Mouse (Mus musculus): Measurements from ENCODE around the gene Cnppd1.

Gene Cnppd1

DNA sequence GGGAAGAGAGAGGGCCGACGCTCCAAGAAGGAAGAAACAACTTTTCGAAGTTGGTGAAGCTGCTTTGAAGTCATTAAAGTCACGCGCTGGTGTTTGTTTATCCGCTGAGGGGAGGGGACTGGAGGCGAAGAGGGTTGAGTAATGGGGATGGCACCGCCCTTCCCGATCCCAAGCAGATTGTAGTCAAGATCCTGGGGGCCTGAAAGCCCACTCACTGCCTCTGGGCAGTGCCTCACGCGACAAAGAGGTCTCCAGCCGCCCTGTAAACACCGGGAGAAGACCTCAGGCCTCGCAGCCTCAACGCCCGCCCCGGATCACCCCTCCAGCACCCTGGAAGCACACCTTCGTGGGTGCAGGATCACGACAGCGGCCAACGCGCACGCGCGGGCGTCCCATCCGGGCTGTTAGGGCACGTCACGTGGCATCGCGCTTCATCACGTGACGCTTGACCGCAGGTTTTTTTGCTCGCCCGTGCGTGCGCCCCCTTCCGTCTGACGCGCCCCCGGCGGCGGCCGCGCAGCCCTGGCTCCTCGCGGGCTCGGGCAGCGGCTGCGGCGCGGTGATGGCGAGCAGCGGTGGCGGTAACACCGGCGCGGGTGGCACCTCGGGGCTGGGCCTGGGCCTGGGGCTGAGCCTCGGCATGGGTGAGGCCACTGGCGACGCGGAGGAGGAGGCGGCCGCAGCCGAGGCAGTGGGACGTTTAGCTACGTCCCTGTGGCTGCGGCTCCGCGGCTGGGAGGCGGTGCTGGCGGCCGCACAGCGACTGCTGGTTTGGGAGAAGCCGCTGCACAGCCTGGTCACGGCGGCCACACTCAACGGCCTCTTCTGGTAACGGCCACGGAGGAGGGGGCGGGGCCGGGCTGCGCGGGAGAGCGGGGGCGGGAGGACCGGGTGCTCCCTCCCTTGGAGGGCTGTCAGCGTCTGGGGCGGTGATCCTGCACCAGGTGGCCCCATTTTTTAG lies at the start of gene Cnppd1, which contains the start of gene Retreg2:
Cnppd1 (minus strand) TSS at position 411 of the 961 bp plus-strand sequence.
Retreg2 (plus strand) TSS at position 478 of the 961 bp plus-strand sequence.
- peak; percentile 95 to 97 for DNase-seq (ENCODE audit: low spot score in 2 of 2)

DNA sequence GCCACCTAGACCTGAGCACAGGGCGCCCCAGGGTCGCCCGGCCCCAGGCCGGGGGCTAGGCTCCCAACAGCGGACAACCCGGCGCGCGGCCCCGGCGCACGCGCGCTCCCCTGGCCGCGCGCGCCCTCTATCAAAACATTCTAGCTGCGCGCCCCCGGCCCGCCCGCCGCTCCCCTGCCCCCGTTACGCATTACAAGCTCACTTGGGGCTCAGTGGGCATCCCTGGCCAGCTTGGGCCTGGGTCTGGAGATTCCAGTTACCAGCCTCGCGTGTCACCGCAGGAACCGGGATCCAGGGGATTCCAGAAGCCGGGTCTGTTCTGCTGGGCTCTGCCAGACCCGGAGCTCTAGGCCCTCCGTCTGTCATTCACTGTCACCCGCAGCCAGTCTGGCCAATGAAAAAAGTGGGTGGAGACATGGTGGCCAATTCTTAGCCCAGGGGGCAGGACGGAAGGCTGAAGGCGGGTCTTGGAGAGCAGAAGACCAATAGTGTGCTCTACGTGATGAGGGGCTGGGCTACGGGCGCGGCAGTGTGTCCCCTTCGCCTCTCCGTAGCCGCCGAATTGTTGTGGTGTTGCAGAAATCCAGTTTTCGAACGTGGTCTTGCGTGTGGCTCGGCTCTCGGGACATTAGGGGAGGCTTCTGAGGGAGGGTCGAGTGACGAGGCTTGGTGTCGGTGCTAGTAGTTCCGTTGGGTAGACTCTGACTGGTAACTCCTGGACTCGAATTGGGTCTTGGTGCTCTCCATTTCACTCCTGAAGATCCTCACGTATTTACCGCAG lies 49.3 kb upstream of the Cnppd1 start, which contains the start of the genes Ankzf1 and Atg9a:
Ankzf1 (plus strand) TSS at position 530 of the 781 bp plus-strand sequence.
Atg9a (minus strand) TSS at position 575 of the 781 bp plus-strand sequence.
- peak; percentile 95 to 97 for DNase-seq (ENCODE audit: low spot score in 2 of 2)

DNA sequence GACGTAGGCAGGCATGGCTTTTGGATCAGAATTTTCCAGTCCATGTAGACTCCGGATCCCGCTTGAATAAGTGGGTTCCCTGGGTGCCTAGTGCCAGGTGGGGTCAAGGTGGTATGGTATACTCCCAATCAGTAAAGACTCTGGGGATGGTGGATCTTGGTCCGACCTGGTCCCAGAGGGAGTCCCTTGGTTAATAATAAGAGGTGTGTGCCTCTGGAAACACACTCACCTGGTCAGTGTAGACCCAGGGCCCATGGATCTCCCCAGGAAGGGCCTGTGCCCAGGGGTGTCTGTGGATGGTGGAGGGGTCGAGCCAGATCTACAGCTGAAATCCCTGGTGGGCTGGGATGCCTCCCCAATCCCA lies 48.7 kb upstream of the Cnppd1 start:
- DNase-seq (ENCODE audit: low spot score in 2 of 2): no peak

DNA sequence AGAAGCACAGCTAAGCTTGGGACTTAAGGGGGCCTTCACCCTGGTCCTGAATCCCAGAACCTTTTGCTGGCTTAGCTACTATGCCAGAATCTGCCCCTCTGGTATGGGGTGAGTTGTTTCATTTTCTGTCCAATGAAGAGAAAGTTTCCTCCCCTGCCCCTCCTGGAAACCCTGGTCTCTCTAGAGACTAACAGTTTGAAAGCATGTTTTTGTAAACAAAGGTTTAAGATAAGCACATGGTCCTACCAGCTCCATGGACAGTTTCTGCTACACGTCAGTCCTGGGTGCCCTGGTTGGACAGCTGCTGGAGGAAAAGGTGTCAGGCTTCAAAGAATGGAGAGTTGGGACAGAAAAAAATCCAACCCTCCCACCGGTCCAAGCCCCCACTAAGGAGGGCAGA lies 48.1 kb upstream of the Cnppd1 start:
- DNase-seq (ENCODE audit: low spot score in 2 of 2): no peak

DNA sequence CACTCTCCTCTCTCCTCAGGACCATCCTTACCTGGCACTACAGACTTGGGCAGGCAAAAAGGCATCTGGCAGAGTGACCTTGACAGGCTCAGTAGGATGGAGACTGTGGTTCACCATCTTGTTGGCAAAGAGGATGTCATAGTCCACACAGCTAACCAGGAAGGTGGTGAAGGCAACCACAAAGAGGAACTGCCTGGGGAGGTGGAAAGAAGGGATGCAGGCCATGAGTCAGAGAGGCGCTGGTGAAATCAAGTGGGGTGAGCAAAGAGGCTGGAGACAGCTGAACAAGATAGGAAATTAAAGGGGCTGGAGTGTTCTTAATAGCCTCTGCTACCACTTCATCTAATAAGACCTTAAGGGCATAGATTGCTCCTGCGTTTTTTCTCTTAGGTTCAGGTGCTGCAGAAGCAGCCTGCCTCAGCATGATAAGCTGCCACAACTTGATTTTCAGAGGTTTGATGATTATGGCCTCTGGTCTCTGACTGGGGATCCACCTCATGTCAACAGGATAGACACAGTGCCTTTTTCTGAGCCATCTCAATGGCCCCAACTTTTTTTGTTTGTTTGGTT lies 45.5 kb upstream of the Cnppd1 start:
- DNase-seq (ENCODE audit: low spot score in 2 of 2): no peak

DNA sequence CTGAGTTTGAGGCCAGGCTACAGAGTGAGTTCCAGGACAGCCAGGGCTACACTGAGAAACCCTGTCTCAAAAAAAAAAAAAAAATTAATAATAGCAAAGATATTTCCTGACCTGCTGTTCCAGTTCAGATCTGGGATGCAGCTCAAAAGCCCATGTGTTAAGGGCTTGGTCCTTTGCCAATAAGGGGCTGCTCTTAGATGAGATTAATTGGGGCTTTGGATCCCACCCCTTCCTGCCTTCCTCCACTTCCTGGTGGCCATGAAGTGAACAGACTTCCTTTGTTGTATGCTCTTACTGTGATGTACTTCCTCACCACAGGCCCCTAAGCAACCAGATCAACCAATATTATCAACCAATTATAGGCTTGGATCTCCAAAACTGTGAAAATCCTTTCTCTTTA lies 44.6 kb upstream of the Cnppd1 start:
- DNase-seq (ENCODE audit: low spot score in 2 of 2): no peak

DNA sequence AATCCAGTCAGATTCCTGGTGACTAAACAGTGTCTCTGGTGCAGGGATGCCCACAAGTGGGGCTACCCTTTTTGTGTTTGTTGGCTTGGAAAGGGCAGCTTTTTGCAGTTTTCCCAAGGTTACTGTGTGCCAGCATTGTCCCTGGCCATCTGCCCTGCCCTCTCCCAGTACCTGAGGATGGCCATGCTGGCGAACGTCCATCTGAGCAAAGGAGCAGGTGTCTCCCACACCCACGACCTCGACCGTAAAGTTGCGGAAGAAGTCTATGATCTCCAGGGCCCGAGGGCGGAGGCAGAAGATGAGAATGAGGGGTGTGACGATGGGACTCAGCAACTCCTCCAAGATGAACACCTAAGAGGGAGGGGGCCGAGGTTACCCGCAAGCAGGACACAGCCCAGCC lies 43.0 kb upstream of the Cnppd1 start:
- no peak for DNase-seq (ENCODE audit: low spot score in 2 of 2)

DNA sequence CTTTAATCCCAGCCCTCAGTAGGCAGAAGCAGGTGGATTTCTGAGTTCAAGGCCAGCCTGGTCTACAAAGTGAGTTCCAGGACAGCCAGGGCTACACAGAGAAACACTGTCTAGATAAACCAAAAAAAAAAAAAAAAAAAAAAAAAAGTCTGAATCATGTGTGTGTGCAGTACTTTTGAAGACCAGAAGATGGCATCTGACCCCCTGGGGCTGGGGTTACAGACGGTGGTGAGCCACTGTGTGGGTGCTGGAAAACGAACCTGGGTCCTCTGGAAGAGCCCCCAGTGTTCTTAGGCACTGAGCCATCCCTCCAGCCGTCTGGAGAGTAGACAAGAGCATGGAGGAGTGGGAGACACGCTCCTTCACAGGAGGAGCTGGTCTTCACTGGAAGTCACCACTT lies 39.6 kb upstream of the Cnppd1 start:
- DNase-seq (ENCODE audit: low spot score in 2 of 2): no peak

DNA sequence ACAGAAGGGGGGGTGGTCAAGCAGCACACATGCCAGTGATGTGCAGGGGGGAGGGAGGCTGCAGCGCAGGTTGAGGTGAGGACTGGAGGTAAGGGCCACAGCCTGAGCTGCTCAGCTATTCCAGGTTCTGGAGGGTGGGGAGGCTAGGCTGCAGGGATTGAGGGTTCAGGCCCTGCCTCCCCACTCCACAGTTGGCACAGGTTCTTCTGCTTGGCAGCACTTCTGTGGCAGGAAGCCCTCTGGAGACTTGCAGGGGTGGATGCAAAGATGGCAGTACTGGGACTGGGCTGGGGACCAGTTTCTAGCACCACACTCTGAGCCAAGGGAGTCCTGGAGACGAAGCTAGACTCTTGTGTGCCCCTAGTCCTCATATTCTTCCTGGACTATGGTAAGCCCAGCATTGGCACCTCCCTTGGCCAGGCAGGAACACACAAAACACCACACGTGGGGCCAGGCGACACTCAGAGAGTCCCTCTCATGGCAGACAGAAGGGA lies 38.9 kb upstream of the Cnppd1 start:
- DNase-seq (ENCODE audit: low spot score in 2 of 2): no peak

DNA sequence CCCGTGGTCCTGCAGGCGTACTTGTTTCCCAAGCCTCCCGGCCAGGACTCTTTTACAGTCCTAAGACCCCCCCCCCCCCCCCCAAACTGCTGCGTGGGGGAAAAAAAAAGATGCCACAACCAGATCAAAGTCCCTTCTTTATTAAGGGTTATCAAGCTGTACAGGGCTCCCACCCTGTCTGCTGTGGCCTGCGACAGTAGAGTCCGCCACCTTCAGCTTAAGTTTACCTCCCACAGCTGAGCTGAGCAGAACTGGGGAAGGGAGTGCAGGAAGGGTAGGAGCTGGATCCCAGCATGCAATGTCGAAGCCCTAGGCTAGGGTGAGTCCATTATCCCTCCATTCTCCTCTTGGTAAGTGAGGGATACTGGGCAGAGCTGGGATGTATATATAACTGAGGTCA lies 38.2 kb upstream of the Cnppd1 start:
- DNase-seq (ENCODE audit: low spot score in 2 of 2): no peak

DNA sequence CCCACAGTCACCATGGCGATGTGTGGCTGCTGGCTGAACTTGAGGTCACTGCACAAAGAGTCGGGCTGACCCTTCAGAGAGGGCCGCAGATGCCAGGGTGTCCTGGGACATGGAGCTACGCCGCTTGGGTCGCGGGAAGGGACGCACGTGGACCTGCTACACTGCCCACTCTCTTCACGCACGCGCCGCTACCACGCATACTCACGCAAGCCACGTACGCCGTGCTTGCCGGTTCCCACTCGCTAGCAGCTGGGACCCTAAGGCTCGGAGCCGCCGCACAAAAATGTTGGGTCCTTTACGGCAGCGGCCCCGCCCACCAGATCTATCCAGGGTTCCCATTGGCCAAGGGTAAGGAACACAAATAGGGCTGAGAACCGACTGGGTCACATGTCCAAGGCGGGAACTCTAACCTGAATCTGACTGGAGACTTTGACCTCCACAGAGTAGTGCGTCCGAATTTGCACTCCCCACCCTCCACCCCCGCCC lies 37.6 kb upstream of the Cnppd1 start, which contains the start of gene Abcb6:
Abcb6 (minus strand) TSS at position 288 of the 486 bp plus-strand sequence.
- peak; percentile 91 to 94 for DNase-seq (ENCODE audit: low spot score in 2 of 2)

DNA sequence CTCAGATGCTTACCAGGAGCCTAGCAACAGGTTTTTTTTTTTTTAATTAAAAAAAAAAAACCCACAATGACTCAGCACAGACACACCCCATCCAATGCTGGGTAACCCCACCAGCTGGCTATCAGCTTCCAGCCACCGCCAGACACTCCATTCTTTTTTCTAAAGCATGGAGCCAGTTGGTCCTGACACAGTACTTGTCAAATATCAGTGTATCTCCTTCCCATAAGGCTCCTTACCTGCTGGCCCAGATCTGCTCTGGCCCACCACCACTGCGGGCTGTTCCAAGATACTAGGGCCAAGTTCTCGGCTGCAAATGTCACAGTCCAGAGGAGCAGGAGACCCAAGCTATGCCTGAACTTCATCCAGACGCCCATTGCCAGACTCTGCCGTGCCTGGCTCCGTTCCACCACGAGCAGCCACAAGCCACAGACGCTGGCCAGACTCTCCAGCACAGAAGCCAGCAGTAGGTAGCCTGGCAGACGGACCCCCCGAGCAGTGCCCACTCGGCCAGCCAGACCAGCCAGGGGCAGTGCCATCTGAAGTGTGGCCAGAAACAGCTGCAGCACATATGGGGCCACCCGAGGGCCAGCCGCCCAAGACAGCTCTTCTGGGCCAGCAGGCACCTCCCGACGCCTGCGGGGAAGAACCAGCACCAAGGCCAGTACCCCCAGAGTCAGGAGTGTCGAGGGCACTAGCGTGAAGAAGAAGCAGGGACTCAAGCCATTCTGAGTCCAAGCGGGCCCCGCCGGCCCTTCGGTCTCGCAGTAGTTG lies 37.0 kb upstream of the Cnppd1 start:
- peak; percentile 49 for DNase-seq (ENCODE audit: low spot score in 2 of 2)

DNA sequence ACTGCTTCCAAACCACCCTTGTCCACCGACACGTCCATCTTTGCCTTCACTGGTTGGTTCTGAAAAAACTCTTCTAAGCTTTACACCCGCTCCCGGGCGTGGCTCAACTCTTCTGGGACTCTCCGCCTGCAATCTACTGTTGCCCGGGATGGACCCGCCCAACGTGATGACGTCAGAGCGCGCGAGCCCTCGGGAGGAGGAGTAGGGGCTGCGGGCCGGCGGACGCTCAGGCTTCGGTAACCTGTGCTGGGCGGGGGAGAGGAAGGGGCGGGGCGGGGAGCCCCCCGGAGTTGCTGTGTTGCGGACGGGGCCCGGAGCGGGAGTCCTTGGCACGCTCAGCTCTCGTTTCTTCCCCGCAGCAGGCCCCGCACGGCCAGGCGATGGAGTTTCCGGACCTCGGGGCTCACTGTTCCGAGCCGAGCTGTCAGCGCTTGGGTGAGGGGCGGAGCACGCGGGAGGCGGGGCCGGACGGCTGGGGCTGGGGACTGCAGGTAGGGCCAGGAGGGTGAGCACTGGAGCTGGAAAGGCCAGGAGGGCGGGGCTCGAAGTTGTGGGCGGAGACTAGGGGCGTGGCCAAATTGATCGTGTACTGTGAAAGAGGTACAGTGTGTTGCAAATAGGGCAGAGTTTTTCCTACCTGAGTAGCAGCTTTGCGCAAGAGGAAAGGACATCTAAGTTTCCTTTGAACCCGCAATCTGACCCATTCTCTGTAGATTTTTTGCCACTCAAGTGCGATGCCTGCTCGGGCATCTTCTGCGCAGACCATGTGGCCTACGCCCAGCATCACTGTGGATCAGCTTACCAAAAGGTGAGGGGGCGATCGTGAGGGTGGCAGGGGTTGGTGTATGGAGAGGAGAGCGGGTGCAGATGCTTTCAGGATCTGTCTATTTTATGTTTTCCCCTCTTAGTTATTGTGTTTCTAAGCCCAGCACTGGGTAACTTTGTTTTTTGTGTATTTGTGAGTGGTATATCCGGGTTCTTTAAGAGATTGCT lies 26.3 kb upstream of the Cnppd1 start, which contains the start of gene Zfand2b:
Zfand2b (plus strand) TSS at position 175 of the 993 bp plus-strand sequence.
- DNase-seq (ENCODE audit: low spot score in 2 of 2): peak; percentile 95

DNA sequence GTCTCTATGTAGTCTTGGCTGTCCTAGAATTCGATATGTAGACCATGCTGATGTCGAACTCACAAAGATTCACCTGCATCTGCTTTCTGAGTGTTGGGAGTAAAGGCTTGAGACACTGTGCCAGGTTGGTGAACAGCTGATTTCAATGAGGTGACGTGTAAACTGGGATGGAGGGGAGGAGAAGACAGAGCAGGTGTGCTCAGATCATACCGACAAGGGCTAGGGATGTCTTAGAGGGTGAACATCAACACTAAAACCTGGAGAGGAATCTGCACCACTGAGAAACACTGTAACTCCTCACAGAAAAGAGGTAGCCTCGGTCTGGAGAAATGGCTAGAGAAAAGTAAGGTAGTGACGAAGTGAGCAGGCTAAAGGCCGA lies 25.6 kb upstream of the Cnppd1 start:
- no peak for DNase-seq (ENCODE audit: low spot score in 2 of 2)

DNA sequence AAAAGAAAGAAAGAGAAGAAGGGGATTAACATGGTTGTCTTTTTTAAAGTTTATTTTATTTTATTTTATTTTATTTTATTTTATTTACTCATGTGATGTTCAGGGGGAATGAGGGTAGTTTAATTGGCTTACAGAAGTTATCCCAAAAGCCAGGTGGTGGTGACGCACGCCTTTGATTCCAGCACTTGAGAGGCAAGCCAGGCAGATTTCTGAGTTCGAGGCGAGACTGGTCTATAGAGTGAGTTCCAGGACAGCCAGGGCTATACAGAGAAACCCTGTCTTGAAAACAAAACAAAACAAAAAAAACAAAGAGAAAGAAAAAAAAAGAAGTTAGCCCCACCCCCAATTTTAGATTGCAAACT lies 17.7 kb upstream of the Cnppd1 start:
- no peak for DNase-seq (ENCODE audit: low spot score in 2 of 2)

DNA sequence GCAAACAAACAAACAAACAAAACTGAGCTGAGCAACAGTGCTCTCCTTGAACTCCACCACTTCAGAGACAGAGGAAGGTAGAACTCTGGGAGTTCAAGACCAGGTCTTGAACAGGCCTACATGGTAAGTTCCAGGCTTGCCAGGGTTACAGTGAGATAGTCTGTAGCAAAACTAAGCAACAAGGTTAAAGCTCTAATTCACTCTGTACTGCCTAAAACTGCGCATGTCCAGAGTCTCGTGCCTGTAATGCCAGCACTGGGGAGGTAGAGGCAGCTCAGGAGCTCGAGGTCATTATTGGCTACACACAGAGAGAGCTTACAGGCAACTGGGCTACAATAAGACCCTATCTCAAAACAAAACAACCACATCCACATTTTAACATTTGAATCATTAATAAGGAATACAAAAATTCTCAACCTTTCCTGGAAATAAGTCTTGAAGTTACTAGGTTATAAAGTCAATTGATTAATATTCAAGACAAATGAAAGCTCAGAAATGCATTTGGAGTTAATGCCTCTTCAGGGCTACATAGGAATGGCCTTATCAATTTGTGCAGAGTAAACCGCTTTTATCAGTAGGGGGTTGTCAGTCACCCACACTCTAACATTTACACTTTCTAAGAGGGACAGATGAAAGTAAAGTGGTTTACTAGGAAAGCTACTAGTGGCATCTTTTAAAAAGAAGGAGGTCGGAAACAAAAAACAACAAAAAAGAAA lies 17.2 kb upstream of the Cnppd1 start:
- no peak for DNase-seq (ENCODE audit: low spot score in 2 of 2)

DNA sequence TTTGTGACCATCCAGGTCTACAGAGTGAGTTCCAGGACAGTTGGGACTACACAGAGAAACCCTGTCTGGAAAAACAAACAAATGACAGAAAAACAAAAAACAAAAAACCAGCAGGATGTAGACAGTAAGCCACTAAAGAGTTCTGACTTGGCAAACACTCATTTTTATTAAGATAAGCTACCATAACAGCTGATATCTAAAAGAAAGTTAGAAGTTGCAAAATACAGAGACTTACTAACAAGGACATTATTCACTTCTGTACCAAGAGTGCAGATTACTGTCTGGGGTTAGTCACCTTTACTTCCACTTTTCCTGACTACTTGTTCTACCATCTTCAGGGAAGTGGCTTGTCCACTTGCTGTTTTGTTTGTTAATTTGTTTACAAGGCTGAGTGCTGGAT lies 16.5 kb upstream of the Cnppd1 start:
- no peak for DNase-seq (ENCODE audit: low spot score in 2 of 2)

DNA sequence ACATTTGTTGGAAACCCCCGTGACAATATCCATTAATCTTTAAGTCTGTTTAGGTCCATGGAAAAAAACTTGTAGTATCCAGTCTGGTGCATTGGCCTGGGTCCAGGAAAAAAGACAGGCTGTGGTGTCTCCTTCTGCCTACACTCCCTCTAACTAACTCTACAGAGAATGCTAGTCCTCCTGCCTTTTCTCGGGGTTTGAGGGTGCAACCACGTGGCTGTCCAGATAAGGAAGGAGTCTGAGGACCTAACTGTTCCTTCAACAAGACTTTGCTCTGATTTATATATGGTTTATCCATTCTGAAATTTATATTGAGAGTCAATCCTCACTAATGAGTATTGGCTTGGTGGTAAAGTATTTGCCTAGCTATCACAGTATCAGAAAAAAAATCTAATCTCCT lies 13.3 kb upstream of the Cnppd1 start:
- DNase-seq (ENCODE audit: low spot score in 2 of 2): no peak

DNA sequence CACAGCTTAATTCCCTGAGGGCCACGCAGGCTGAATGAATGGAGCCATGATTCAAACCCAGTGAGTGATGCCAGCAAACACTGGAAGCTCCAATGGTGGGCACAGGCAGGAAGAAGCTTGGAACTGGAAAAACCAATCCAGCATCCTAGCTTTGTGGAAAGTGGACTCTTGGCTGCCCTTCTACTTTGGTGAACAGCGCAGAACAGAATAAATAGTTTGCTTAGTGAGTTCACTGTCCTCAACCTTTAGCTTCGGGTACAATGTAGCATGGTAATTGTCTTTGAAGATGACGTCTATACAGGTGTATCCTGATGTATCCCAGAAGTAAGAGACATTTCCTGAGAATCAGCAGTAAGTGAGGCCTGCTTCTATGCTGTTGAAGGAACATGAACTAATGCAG lies 6.2 kb upstream of the Cnppd1 start:
- DNase-seq (ENCODE audit: low spot score in 2 of 2): no peak

All from right cerebral cortex, adult 2 months (tissue).